Mouse (Mus musculus): Measurements from ENCODE around the gene Gli3. TPM values are rescaled to one million over a fixed set of nuclear protein-coding genes. Genes with fewer than 3 reads are reported as not detected.

Gene Gli3
- polyA plus RNA-seq, 1 experiment from 2014 or later: 32.6 TPM

DNA sequence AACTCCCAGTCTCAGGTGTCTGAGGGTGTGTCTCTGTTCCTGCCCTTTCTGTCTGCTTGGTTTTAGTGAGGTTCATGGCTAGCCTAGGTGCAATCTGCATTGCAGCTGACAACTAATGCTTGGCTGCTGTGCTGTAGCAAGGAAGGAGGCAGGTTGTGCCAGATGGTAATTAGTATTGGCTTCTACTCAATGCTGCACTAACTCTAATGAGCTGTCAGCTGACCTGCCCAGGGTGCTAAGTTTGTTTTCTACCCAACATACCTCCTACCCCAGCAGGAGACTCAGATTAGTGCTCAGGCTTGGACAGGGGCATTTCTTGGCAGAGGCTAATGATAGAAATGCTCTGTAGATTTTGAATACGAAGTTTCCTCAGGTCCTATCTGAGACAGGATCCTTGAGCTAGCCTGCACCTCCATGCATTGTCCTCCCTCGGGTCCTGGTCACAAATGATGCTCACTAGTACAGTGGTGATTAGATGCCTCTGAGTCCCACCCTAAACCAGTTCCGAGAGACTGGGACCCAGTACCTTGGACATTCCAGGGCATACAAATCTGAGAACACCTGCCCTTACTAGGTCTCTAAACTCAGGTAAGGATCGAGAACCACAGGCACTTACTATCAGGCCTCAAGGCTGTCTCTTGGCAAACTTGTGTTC, 214.2 kb downstream of the Gli3 start:
- WGBS: 93% methylated on average over 4 of the region's 4 CpGs
- DNase-seq (ENCODE audit: low spot score) (no peak), ATAC-seq (replicated peaks; ENCODE audit: insufficient number of reproducible peaks, low FRiP score, low TSS enrichment, low read depth) (no peak)
- Histone ChIP-seq H3K9ac (replicated peaks; ENCODE audit: low read length) (no peak overlapping the region), H3K27ac (replicated peaks; ENCODE audit: low read depth, low read length) (no peak overlapping the region), H3K4me1 (ENCODE audit: control insufficient read depth, insufficient read depth, low read length) (no peaks in the 10 kb centered on the region), H3K36me3 (replicated peaks; ENCODE audit: control insufficient read depth, insufficient read depth, low read depth, low read length) (no peaks in the 10 kb centered on the region), H3K27me3 (ENCODE audit: control insufficient read depth, insufficient read depth, low read length) (no peaks in the 10 kb centered on the region), H3K4me3 (ENCODE audit: low read depth, low read length) (no peak overlapping the region), H3K4me2 (ENCODE audit: low read depth, low read length) (no peak overlapping the region), H3K9me3 (replicated peaks; ENCODE audit: control insufficient read depth, low read length) (no peaks in the 10 kb centered on the region)

DNA sequence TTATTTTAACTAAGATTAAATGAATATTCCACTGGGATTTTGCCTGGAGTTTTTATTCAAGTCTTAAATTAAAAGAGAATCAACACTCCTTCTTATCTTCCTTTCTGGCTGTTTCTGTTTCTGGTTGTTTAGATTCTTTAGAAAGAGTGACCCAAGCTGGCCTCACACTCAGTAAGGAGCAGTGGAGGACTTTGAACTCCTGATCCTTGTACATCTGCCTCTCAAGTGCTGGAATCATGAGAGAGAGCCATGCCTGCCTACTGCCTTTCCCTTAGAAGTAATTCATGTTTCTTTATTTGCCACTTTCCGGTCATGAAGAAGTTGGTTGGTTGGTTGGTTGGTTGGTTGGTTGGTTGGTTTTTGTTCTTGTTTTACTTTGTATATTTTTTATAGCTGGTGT, 218.5 kb downstream of the Gli3 start:
- no peaks in the 10 kb centered on the region for H3K27me3 ChIP-seq (ENCODE audit: control insufficient read depth, insufficient read depth, low read length)
- H3K27ac ChIP-seq (replicated peaks; ENCODE audit: low read depth, low read length): no peak overlapping the region
- no peaks in the 10 kb centered on the region for H3K4me1 ChIP-seq (ENCODE audit: control insufficient read depth, insufficient read depth, low read length)
- H3K9ac ChIP-seq (replicated peaks; ENCODE audit: low read length): no peak overlapping the region
- no peak overlapping the region for H3K4me2 ChIP-seq (ENCODE audit: low read depth, low read length)
- WGBS: 96% methylated on average over 1 of the region's 1 CpGs
- no peak overlapping the region for H3K4me3 ChIP-seq (ENCODE audit: low read depth, low read length)
- ATAC-seq (replicated peaks; ENCODE audit: insufficient number of reproducible peaks, low FRiP score, low TSS enrichment, low read depth) (no peak), DNase-seq (ENCODE audit: low spot score) (no peak)
- H3K9me3 ChIP-seq (replicated peaks; ENCODE audit: control insufficient read depth, low read length): no peaks in the 10 kb centered on the region
- no peaks in the 10 kb centered on the region for H3K36me3 ChIP-seq (replicated peaks; ENCODE audit: control insufficient read depth, insufficient read depth, low read depth, low read length)

DNA sequence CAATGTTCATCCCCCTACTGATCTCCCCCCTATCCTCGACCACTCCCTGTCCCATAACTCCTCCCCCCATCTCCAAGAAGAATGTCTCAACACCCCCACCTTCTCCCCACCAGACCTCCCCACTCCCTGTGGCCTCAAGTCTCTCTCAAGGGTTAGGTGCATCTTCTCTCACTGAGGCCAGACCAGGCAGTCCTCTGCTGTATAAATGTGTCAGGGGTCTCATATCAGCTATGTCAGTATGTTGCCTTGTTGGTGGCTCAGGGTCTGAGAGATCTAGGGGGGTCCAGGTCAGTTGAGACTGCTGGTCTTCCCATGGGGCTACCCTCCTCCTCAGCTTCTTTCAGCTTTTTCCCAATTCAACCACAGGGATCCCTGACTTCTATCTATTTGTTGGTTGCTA, 220.0 kb downstream of the Gli3 start:
- Histone ChIP-seq H3K9ac (replicated peaks; ENCODE audit: low read length) (no peak overlapping the region), H3K27ac (replicated peaks; ENCODE audit: low read depth, low read length) (no peak overlapping the region), H3K27me3 (ENCODE audit: control insufficient read depth, insufficient read depth, low read length) (no peaks in the 10 kb centered on the region), H3K36me3 (replicated peaks; ENCODE audit: control insufficient read depth, insufficient read depth, low read depth, low read length) (no peaks in the 10 kb centered on the region), H3K4me3 (ENCODE audit: low read depth, low read length) (no peak overlapping the region), H3K9me3 (replicated peaks; ENCODE audit: control insufficient read depth, low read length) (no peaks in the 10 kb centered on the region), H3K4me1 (ENCODE audit: control insufficient read depth, insufficient read depth, low read length) (no peaks in the 10 kb centered on the region), H3K4me2 (ENCODE audit: low read depth, low read length) (no peak overlapping the region)
- ATAC-seq (replicated peaks; ENCODE audit: insufficient number of reproducible peaks, low FRiP score, low TSS enrichment, low read depth) (no peak), DNase-seq (ENCODE audit: low spot score) (no peak)
- 71% methylated on average over 1 of the region's 1 CpGs for WGBS

DNA sequence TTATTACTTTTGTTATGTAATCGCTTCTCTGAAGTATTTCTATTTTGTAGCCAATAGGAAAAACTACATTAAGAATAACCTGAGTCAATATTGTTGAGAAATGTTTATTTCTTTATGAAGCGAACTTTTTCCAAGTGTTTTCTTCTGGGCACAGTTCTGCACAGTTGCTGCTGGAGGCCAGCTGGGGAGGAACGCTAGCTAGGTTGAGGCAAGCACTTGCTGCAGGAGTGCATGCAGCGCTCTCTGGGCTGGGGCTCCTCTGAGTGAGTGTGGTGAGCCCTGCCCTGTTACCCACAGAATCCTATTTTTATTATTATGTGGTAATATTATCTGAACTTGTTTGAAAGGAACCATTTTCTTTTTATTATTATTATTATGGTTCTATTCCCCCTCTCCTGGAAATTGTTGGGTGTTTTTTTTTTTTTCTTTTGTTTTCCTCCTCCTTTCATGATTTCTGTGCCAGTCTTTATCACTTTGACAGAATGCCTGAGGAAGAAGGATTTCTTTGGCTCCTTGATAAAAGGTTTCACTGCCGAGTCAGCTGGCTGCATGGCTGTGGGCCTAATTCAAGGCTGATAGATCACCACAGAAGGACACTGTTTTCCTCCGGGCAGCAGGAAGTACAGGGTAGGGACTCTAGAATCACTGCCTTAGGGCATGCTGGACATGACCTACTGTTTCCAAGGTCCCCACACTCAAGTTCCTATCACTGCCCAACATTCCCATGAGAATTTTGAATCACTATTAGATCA, 225.2 kb downstream of the Gli3 start:
- WGBS: 62% methylated on average over 6 of the region's 6 CpGs
- H3K4me2 ChIP-seq (ENCODE audit: low read depth, low read length): no peak overlapping the region
- H3K9ac ChIP-seq (replicated peaks; ENCODE audit: low read length): no peak overlapping the region
- no peak overlapping the region for H3K27ac ChIP-seq (replicated peaks; ENCODE audit: low read depth, low read length)
- no peaks in the 10 kb centered on the region for H3K9me3 ChIP-seq (replicated peaks; ENCODE audit: control insufficient read depth, low read length)
- DNase-seq (ENCODE audit: low spot score): no peak
- no peak for ATAC-seq (replicated peaks; ENCODE audit: insufficient number of reproducible peaks, low FRiP score, low TSS enrichment, low read depth)
- H3K36me3 ChIP-seq (replicated peaks; ENCODE audit: control insufficient read depth, insufficient read depth, low read depth, low read length): no peaks in the 10 kb centered on the region
- no peak overlapping the region for H3K4me3 ChIP-seq (ENCODE audit: low read depth, low read length)
- H3K4me1 ChIP-seq (ENCODE audit: control insufficient read depth, insufficient read depth, low read length): no peaks in the 10 kb centered on the region
- no peaks in the 10 kb centered on the region for H3K27me3 ChIP-seq (ENCODE audit: control insufficient read depth, insufficient read depth, low read length)

DNA sequence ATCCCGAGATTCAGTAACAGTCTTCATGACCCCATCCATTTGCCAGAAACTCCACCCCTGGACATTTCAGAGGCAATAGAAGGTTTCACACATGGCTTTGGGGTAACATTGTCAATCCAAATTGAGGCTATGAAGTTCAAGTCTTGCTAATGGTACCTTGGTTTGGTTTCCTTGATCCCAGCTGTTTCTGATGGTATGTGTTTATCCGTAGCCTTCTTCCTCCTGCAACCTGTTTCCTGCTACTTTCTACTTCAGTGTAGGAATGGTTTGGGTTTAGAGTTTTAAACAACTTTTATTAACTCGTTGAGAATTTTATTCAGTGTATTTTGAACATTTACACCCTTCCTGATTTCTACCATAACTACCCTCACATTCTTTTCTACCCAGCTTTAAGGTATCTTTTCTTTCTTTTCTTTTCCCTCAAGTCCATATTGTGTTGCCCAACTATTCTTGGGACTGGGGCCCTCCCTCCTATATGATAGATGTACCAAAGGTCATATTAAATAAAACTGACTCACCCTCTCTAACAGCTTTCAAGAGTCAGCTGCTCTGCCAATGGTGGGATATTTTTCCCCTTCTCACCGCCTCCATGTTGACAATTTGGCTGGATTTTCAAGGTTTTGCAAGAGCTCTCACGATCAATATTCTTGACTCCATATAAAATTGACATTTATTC, 225.9 kb downstream of the Gli3 start:
- ATAC-seq (replicated peaks; ENCODE audit: insufficient number of reproducible peaks, low FRiP score, low TSS enrichment, low read depth): no peak
- Histone ChIP-seq H3K27ac (replicated peaks; ENCODE audit: low read depth, low read length) (no peak overlapping the region), H3K9ac (replicated peaks; ENCODE audit: low read length) (no peak overlapping the region), H3K4me3 (ENCODE audit: low read depth, low read length) (no peak overlapping the region), H3K9me3 (replicated peaks; ENCODE audit: control insufficient read depth, low read length) (no peaks in the 10 kb centered on the region), H3K4me1 (ENCODE audit: control insufficient read depth, insufficient read depth, low read length) (no peaks in the 10 kb centered on the region), H3K4me2 (ENCODE audit: low read depth, low read length) (no peak overlapping the region), H3K36me3 (replicated peaks; ENCODE audit: control insufficient read depth, insufficient read depth, low read depth, low read length) (no peaks in the 10 kb centered on the region), H3K27me3 (ENCODE audit: control insufficient read depth, insufficient read depth, low read length) (no peaks in the 10 kb centered on the region)
- 89% methylated on average over 5 of the region's 5 CpGs for WGBS
- no peak for DNase-seq (ENCODE audit: low spot score)

DNA sequence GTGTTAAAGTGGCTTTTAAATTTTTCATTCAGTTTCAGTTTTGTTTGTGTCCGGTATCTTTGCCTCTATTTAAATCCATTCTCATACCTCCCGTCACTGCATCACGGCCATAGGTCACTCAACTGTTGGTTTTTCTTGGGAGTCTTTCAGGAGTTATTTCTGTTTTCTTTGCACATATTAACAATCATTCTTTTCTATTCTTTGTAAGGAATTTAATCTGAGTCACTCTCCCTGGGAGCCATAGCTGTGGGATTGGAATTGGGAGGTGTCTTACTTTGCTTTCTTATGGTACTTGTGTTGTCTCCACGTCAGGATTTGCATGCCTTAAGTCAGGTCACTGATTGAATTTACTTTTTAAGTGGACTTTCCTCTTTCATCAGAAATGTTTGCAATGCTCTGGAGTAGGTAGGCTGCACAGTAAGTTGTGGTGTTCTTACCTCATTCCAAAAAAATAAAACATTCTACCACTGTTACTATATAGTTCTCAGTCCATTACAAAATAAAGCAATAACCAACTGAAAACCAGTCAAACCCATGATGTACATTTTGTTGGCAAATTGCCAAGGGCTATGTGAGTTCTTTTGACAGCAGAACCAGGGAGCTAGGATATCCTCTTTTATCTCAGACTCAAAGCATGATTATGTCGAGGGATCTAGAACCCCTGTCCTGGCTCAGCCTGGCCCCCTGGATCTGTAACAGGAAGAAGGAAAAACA, 228.9 kb downstream of the Gli3 start:
- Histone ChIP-seq H3K4me3 (ENCODE audit: low read depth, low read length) (no peak overlapping the region), H3K36me3 (replicated peaks; ENCODE audit: control insufficient read depth, insufficient read depth, low read depth, low read length) (no peaks in the 10 kb centered on the region), H3K4me2 (ENCODE audit: low read depth, low read length) (no peak overlapping the region), H3K4me1 (ENCODE audit: control insufficient read depth, insufficient read depth, low read length) (no peaks in the 10 kb centered on the region), H3K27ac (replicated peaks; ENCODE audit: low read depth, low read length) (no peak overlapping the region), H3K9me3 (replicated peaks; ENCODE audit: control insufficient read depth, low read length) (no peaks in the 10 kb centered on the region), H3K27me3 (ENCODE audit: control insufficient read depth, insufficient read depth, low read length) (no peaks in the 10 kb centered on the region), H3K9ac (replicated peaks; ENCODE audit: low read length) (no peak overlapping the region)
- ATAC-seq (replicated peaks; ENCODE audit: insufficient number of reproducible peaks, low FRiP score, low TSS enrichment, low read depth) (no peak), DNase-seq (ENCODE audit: low spot score) (peak; percentile 7)
- 73% methylated on average over 5 of the region's 5 CpGs for WGBS

DNA sequence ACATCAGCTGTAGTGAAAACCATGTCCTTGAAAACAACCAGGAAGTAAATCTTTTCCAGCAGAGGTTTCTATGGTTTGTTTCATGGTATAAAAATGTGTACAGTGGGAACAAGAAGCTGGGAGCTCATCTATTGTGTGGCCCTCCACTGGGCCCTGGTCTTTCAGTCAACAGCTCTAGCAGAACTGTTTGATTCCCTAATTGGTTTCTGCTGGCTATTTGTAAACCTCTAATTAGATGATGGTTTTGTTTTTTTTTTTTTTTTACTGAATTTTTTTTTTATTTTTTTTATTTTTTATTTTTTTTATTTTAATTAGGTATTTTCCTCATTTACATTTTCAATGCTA, 229.4 kb downstream of the Gli3 start:
- H3K4me2 ChIP-seq (ENCODE audit: low read depth, low read length): no peak overlapping the region
- H3K36me3 ChIP-seq (replicated peaks; ENCODE audit: control insufficient read depth, insufficient read depth, low read depth, low read length): no peaks in the 10 kb centered on the region
- ATAC-seq (replicated peaks; ENCODE audit: insufficient number of reproducible peaks, low FRiP score, low TSS enrichment, low read depth) (no peak), DNase-seq (ENCODE audit: low spot score) (no peak)
- H3K27ac ChIP-seq (replicated peaks; ENCODE audit: low read depth, low read length): no peak overlapping the region
- no peak overlapping the region for H3K9ac ChIP-seq (replicated peaks; ENCODE audit: low read length)
- no peak overlapping the region for H3K4me3 ChIP-seq (ENCODE audit: low read depth, low read length)
- H3K27me3 ChIP-seq (ENCODE audit: control insufficient read depth, insufficient read depth, low read length): no peaks in the 10 kb centered on the region
- no peaks in the 10 kb centered on the region for H3K4me1 ChIP-seq (ENCODE audit: control insufficient read depth, insufficient read depth, low read length)
- H3K9me3 ChIP-seq (replicated peaks; ENCODE audit: control insufficient read depth, low read length): no peaks in the 10 kb centered on the region

DNA sequence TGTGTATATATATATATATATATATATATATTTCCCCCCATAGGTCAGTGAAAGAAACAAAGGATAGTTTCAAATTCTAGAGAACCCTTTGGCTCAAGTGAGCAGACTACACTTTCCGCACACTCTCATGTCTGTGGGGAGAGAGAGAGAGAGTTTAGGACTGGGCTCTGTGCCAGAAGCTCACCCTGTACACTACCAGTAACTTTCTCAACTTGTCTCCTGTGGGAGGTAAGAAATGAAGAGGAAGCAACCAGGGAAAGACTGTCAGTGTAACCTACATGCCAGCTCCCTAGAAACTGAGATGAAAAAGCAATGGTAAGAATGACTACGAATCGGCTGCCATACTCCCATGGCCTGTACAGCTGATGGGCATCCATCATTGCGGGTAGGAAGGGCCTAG, 235.2 kb downstream of the Gli3 start:
- Histone ChIP-seq H3K27me3 (ENCODE audit: control insufficient read depth, insufficient read depth, low read length) (no peaks in the 10 kb centered on the region), H3K4me1 (ENCODE audit: control insufficient read depth, insufficient read depth, low read length) (no peaks in the 10 kb centered on the region), H3K4me3 (ENCODE audit: low read depth, low read length) (no peak overlapping the region), H3K27ac (replicated peaks; ENCODE audit: low read depth, low read length) (no peak overlapping the region), H3K4me2 (ENCODE audit: low read depth, low read length) (no peak overlapping the region), H3K36me3 (replicated peaks; ENCODE audit: control insufficient read depth, insufficient read depth, low read depth, low read length) (no peaks in the 10 kb centered on the region), H3K9me3 (replicated peaks; ENCODE audit: control insufficient read depth, low read length) (no peaks in the 10 kb centered on the region), H3K9ac (replicated peaks; ENCODE audit: low read length) (no peak overlapping the region)
- DNase-seq (ENCODE audit: low spot score) (no peak), ATAC-seq (replicated peaks; ENCODE audit: insufficient number of reproducible peaks, low FRiP score, low TSS enrichment, low read depth) (no peak)
- WGBS: 89% methylated on average over 4 of the region's 4 CpGs
